In genomic region chr15:94951382-94952048, GRCm38 (mm10) we compare ENCODE assay signal across 16 mouse cellular contexts.
"Had no signal": no experiment of that assay in that cellular context is flagged by ENCODE, and none has a peak within 500 bp of the region (broad histone marks: within the 10 kb centered on the region; RNA-seq: fewer than 3 reads in every experiment).

No protein-coding gene starts in this region.

- H3K4me1 ChIP-seq: limb, embryonic 13.5 days had no signal

- H3K27me3 ChIP-seq: limb, embryonic 13.5 days; midbrain, embryonic 12.5 days had no signal

- H3K4me2 ChIP-seq: limb, embryonic 13.5 days; lung, embryonic 14.5 days; midbrain, embryonic 12.5 days had no signal

- H3K36me3 ChIP-seq: limb, embryonic 13.5 days; midbrain, embryonic 12.5 days had no signal

- ATAC-seq: hindbrain, embryonic 16.5 days; inflammation-experienced regulatory T-cells, adult 6 months; midbrain, embryonic 16.5 days had no signal

- H3K4me3 ChIP-seq: layer of hippocampus, adult 2 months; limb, embryonic 13.5 days; midbrain, embryonic 12.5 days had no signal

- DNase-seq: kidney, adult 8-10 months; kidney, postnatal 36 days; left cerebral cortex, postnatal 4 days; lung, embryonic 14.5 days; lung, postnatal 10 days; right cerebral cortex, postnatal 14 days; thymus, adult 18-20 months; thymus, postnatal 14 days had no signal

- H3K27ac ChIP-seq: layer of hippocampus, adult 2 months; limb, embryonic 13.5 days; liver, embryonic 14.5 days; macrophage; midbrain, embryonic 12.5 days had no signal

- H3K9me3 ChIP-seq: limb, embryonic 13.5 days; midbrain, embryonic 12.5 days had no signal

- H3K9ac ChIP-seq: limb, embryonic 13.5 days; liver, embryonic 14.5 days; lung, embryonic 14.5 days; midbrain, embryonic 12.5 days had no signal
